Comparison of ENCODE assay signal across 18 mouse cellular contexts in the genomic region with DNA sequence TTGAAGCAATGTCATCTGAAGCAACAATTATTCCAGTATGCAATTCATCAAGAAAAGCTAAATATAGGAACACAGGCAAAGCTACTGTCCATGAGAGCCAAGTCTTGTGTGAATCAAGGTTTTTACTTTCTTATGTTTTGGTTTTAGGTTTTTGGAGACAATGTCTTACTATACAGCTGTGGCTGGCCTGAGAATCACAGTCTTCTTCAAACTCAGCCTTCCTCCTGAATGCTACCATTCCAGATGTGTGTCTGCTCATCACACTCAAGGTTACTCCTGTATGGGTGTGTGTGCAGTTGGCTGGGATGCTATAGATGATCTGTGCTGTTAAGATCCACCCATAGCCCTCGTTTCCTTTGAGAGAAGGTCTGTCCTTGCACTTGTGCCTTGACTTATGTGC.
"Had no signal": no experiment of that assay in that cellular context is flagged by ENCODE, and none has a peak within 500 bp of the region (broad histone marks: within the 10 kb centered on the region; RNA-seq: fewer than 3 reads in every experiment).

No protein-coding gene starts in this region.

- H3K9me3 ChIP-seq: liver, embryonic 12.5 days; midbrain, embryonic 10.5 days; neural tube, embryonic 13.5 days; neural tube, embryonic 15.5 days had no signal

- ATAC-seq: liver, embryonic 12.5 days; midbrain, embryonic 16.5 days had no signal

- DNase-seq: lung, adult 18-20 months; lung, embryonic 14.5 days; lung, postnatal 14 days; lung, postnatal 4 days; midbrain, embryonic 14.5 days; retina, postnatal 1 day; right cerebral cortex, adult 18-20 months; right cerebral cortex, postnatal 25 days; thymus, adult 18-20 months; thymus, postnatal 14 days; thymus, postnatal 36 days had no signal

- H3K27ac ChIP-seq: liver, embryonic 12.5 days; liver, embryonic 14.5 days; midbrain, embryonic 10.5 days; neural tube, embryonic 13.5 days; neural tube, embryonic 15.5 days had no signal

- H3K4me2 ChIP-seq: liver, embryonic 12.5 days; lung, embryonic 14.5 days; neural tube, embryonic 13.5 days; neural tube, embryonic 15.5 days had no signal

- H3K27me3 ChIP-seq: liver, embryonic 12.5 days; neural tube, embryonic 13.5 days; neural tube, embryonic 15.5 days had no signal

- H3K36me3 ChIP-seq: liver, embryonic 12.5 days; midbrain, embryonic 10.5 days; neural tube, embryonic 13.5 days; neural tube, embryonic 15.5 days had no signal

- H3K9ac ChIP-seq: liver, embryonic 12.5 days; liver, embryonic 14.5 days; lung, embryonic 14.5 days; neural tube, embryonic 13.5 days; neural tube, embryonic 15.5 days had no signal

- H3K4me3 ChIP-seq: liver, embryonic 12.5 days; midbrain, embryonic 10.5 days; myocyte; neural tube, embryonic 13.5 days; neural tube, embryonic 15.5 days had no signal
